Mouse (Mus musculus) R1 (cell line): Measurements from ENCODE around the gene Pygb.

Experiments
- DNase-seq: peaks from one replicate; pipeline ENCODE4 v3.0.0-alpha.2; 2018; ENCODE audit warnings: low read depth, low spot score

Gene Pygb

DNA sequence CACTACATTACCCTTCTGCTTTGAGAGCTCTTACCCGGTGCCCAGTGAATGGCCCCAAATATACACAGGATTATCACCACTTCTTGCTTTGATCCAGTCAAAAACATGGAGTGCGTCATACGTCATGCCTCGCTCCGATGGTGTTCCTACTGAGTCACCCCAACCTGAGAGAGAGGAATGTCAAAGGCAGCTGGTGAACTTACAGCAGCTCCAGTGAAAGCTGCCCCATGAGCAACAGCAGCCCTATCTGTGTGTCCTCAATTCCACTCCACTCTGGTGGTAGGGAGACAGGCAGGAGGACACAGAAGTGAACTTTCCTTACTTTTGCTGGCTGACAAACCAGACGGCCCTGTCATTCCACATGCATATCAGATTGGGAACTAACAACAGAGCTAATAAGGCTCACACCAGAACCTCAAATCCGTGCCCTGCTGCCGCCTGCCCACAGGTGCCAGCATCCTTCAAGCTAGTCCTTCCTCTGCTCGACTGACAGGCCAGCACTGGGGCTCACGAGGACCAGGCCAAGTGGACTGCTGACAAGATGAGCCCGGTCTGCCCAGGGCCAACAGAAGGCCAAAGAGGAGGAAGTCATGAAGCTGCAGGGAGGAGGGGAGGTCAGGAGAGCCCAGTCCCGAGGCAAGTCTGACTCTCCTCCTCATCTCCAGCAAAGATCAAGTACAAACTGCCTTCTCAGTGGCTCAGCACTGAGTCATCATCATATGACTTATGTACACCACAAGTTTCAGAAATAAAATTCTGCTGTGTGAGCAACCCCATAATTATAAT, 53.3 kb downstream of the Pygb start:
- no peak for DNase-seq

DNA sequence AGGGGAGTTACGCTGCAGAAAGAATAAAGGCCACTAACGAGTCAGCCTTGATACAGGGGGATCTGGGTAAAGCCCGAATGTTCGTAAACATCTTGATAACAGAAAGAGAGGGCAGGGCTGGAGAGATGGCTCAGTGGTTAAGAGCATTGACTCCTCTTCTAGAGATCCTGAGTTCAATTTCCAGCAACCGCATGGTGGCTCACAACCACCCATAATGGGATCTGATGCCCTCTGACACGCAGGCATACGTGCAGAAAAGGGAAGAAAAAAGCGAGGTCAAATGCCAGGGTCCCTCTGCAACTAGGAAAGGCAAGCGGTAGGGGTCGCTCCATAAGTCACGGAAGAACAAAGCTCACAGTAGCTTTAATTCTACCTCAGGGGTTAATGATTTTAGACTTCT, 54.6 kb downstream of the Pygb start:
- DNase-seq, result no peak

DNA sequence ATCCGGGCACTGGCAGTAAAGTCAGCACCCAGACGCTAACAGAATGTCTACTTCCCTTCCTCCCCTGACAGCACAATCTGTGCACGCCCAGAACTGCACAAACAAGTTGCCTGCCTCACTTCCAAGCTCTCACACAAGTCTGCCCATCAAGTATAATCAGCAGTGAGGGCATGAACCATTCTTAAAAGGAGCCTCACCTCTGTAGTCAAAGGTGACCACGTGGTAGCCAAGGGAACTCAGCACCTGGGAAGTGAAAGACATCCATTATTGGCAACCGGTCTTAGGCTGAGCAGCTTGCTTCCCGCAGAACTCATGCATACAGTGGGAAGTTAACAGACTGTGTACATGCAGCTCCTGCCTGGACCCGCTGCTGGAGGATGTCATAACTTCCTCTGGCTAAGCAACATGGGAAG, 55.5 kb downstream of the Pygb start:
- no peak for DNase-seq

DNA sequence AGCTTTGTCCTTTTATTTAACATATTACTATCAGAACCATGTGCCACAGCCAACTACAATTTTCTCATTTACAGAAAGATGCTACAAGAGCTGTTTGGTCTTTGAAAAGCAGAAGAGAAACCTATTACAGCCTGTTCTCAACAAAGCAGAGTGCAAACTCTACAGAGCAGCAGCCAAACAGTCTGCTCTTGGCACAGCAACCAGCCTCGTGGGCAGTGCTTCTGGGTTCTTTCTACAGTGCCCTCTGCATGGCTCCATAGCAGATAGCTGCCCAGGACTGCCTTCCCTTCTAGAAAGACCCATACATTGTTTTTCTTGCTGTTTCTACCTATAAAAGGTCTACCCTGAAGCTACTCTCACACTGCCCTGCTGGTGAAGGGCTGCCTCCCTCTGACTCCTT, 58.3 kb downstream of the Pygb start:
- no peak for DNase-seq

DNA sequence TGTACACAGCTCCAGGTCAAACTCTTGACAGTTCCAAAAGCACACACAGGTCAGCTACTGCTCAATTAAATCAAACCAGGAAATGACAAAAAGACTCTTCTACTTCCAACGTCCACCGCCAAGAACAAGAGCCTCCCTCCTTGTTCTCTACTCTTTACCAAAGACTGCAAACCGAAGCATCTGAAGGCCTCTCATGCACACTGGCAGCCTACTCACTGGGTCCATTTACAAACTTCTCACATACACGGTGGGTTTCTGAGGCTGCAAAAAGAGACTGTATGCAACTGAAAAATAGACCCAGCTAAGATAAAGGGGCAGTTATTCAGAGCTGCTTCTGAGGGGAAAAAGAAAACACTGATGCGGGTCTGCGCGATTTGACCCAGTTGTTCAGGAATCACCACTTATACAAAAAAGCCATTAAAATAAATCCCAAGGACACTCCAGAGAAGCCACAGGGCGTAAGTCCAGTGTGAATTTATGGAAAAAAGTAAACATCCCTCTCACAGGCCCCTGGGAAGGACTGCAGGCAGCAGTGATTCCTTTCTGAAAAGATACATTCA, 61.0 kb downstream of the Pygb start:
- DNase-seq, result no peak

DNA sequence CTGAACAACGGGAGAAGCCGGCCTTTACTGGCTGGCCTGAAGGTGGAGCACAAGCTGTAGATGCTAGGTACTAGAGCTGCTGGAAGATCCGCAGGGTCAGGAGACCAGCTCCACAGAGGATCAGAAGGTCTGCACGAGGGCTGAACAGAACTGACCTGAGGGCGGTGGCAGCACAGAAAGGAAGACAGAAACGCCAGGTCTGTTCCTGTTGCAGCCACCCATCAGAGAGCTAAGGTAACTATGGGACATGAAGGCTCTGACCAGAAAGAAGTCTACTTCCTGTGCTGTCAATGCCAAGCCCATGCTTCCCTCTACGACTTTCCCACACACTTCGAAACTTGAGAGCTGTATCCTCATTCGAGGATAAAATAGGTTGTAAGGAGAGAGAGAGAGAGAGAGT, 64.7 kb downstream of the Pygb start:
- no peak for DNase-seq

DNA sequence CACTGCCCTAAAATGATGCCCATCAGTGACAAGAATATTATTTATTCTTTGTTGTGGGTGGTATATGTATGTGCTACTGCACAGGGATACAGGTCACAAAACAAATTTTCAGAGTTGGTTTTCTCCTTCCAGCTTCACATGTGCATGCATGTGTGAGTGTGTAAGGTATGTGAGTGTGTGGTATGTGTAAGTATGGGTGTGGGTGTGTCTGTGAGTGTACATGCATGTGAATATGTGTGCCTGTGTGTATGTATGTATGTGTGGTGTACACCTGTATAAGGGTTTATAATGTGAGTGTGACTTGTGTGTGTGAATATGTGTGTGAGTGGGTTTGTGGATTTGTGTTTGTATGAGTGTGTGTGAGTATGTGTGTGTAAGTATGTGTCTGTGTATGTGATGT, 68.7 kb downstream of the Pygb start:
- DNase-seq, result no peak

DNA sequence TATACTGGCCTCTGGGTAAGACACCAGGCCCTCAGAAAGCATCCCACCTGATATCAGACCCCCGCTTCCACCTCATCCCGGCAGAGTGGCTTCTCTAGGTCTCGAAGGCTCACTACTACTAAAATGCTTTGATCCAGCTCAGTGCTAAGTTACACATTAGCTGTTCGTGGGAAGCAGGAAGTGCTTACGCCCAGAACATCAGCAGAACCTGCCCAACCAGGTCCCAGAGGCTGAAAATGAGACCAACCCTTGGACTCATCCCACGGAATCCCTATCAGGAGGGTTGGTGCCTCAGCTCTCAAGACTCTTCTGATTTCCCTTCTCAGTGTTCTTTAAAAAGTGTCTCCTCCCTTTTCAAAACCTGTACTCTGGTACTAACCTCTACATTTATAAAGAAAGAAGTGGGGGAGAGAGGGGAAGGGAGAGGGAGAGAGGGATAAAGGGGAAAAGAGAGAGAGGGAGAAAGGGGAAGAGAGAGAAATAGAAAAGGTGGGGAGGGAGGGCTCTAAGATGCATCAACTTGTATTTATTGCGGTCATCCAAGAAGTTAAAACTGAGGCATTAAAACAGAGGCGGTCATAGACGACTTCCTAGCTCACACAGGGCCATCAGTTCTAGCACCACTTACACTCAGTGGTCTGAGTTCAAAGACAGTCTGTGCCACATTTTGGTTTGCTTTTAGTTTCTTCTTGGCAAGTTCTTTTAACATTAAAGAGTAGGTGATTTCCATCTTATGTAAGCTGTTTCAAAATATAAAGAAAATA, 72.4 kb downstream of the Pygb start:
- no peak for DNase-seq

DNA sequence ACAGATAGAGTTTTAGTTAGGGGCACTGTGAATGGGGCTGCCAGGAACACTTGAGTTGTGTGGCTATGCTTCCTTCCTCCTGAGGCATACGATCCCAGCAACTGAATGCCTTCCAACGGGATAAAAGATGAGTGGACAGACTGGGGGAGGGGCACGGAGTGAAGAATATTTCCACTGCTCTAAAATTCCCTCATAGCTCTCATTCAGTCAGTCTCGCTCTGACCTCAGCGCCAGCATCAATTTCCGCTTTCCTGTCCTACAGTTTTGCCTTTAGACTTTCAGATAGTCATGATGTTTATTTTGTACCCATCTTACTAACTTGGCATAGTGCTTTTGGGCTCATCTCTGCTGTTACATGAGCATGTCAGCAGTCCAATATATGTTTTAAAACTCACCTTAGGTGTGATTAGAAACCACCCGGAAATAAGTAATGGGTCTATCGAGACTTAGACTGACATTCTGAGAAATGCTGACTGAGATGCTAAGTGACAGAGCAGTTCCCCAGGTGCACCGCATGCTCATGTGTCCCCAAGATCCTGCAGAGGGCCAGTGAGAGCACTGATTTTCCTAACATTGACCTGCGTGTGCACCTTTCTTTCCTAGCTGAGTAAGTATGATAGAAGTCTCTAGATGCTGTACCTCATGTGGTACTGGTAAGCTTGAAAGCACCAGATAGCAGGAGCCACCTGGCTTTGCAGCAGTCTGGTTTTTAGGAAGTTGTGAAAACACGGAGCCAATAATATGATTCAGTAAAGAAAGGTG, 73.4 kb downstream of the Pygb start:
- DNase-seq, result no peak

DNA sequence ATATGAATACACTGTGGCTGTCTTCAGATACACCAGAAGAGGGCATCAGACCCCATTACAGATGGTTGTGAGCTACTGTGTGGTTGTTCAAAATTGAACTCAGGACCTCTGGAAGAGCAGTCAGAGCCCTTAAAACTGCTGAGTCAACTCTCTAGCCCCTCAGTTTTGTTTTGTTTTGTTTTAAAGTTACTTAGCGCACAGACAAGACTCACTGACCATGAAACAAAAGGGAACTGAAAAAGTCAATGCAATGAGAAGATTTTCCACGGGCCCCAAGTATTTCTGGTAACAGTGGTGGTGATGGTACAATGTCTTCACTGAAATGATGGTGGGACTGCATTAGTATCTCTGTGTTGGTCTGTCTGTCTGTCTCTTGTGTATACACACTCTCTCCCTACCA, 74.6 kb downstream of the Pygb start:
- DNase-seq, result no peak

DNA sequence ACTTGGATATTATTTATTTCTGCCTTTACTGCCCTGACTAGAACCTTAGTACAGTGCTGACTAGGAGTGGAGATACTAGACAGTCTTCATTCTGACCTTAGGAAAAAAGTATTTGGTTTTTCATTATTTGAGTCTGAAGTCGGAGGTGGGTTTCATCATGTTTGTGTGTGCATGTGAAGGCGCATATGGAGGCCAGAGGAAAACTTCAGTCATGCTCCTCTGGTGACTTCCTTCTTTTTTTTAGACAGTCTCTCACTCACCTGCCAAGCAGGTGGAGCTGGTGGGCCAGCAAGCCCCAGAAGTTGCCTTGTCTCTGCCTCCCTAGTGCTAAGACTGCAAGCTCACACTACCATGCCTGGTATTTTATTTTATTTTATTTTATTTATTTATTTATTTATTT, 80.5 kb downstream of the Pygb start:
- no peak for DNase-seq

DNA sequence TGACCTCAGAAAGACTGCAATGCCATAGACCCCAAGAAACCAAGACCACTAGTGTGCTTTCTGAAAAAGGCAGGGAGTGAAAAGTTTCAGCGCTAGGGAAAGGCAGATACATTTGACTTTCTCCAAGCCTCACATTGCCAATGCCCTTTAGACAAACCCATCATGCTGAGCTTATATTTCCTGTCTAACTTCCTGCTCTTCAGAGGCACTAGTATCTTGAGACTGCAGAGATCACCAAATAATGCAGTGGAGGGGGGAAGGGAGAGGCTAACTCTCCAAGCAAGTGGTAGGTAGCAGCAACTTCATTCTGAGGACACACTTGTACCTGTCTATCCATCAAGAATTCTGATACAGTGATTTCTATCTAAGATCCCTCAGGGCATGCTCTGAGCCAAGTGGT, 82.9 kb downstream of the Pygb start:
- no peak for DNase-seq

DNA sequence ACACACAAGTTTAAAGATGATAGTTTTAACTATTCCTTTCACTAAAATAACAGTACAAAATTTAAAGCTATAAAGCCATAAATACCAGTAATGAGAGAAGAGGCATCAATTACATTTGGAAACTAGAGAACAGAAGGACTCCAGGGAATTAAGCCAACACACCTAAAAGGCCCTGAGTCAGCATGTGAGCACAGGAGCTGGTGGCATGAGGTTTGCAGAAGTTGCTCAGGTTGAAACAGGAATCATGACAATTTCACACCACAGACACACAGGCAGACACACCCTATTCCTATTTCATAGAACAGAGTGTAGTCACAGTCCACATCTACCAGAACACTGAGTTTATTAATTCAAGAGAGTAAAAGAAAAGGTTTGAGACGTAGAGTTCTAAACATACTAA, 88.0 kb downstream of the Pygb start:
- no peak for DNase-seq

DNA sequence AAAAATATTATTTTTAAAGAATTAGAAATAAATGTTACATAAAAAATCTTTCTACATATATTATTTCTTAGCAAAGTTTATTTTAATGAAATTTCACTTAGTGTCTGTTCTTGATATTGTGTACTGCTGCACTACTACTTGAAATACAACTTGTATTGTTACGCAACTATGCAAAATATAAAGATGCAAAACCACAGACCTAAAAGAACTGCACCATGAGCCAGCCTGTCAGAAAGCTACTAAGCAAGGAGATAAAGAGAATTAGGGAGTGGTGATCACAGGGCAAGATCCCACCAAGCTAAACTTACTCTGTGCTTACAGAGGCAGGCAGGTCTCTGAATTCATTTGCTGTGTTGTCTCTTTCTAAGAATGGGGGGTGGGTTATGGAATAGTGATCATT, 88.7 kb downstream of the Pygb start:
- no peak for DNase-seq

DNA sequence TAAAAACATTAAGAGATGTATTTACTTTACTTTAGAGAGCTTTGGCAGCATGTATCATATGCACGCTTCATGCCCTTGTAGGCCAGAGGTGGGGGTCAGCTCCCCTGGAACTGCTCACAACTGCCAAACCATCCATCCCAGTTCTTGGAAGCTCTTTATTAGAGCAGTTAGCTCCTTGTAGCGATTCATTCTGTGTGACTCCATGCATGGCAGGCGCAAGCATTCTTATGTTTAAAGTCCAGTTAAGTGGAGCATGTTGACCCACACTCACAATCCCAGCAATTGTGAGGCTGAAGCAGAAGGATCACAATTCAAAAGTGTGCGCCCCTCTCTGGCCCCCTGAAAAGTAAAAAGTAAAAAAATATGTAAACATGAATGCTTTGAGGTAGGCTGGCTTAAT, 91.0 kb downstream of the Pygb start:
- DNase-seq, result no peak
